Mouse (Mus musculus): Measurements from ENCODE around the gene Gpr183.

Gene Gpr183

GRCm38 (mm10) chr14:121931594-121931993 lies 33.4 kb downstream of the Gpr183 start:
- no peak for DNase-seq (ENCODE audit: low spot score in 2 of 2)

- no peak for DNase-seq (ENCODE audit: low spot score in 2 of 2)
Observed at GRCm38 (mm10) chr14:121930731-121931383, 34.1 kb downstream of the Gpr183 start.

DNA sequence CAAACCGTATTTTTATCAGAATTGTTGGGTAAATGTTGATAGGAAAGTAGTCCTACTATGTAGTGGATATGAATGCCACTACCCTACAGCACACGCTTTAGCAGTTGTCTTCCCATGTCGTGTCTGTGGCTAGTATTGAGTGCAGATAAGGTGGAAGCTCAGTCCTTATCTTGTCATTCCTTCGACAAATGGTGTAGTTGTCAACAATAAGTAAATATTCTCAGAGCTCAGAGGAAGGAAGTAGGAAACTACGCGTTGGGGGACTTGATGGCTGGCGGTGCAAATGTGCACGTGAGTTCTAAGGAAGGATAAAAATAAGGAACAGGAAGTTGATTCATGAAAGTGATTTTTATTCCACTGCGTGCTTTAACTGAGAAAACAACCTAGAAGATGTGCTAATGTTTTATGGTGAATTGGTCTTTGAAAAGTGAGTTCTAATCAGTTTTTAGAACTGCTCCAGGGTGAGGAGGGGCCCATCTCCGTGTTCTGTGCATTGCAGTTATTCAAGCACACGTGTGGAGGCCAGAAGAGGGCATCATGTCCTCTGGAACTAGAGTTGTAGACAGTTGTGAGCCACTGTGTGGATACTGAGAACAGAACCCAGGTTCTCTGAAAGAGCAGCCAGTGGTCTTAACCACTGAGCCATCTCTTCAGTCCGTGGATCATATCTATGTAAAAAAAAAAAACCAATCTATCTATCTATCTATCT lies 35.6 kb downstream of the Gpr183 start:
- no peak for DNase-seq (ENCODE audit: low spot score in 2 of 2)

GRCm38 (mm10) chr14:121928375-121929137 lies 36.4 kb downstream of the Gpr183 start:
- DNase-seq (ENCODE audit: low spot score in 2 of 2): peak; percentile 17 to 24

- DNase-seq (ENCODE audit: low spot score in 2 of 2): no peak
Observed at GRCm38 (mm10) chr14:121927451-121927850, 37.5 kb downstream of the Gpr183 start.

DNA sequence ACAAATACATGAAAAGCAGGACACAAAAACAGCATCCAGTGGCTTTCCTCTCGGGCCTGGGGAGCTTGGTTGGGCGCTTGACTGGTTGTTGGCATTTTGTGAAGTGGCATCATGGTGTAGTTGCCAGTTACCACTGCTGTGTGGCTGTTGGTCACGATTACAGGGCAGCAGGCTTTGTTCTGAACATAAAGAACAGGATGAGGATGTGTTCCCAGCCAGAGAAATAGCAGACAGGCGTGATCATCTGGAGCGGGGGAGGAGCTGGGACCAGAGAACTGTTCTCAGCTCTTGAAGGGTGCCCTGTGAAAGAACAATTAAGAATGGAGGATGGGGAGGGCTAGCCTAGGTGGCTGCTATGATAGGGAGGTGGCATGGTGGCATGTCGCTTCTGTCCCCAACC lies 38.1 kb downstream of the Gpr183 start:
- no peak for DNase-seq (ENCODE audit: low spot score in 2 of 2)

DNA sequence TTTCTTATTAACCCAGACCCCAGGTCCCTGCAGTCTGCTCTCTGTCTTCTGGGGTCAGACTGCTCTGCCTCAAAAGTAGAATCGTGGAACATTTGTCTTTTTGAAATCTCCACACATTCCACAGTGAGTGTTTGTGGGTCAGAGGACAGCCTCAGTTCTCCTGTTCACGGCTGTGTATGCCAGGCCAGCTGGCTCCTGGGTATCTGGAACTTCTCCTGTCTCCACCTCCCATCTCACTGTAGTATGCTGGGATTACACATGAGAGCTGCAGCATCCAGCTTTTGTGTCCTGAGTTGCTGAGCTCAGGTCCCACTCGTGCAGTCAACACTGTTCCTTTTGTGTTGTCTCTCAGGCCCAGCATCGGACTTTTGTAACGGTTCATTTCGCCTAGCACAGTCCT lies 40.1 kb downstream of the Gpr183 start:
- DNase-seq (ENCODE audit: low spot score in 2 of 2): no peak

- no peak for DNase-seq (ENCODE audit: low spot score in 2 of 2)
Observed at GRCm38 (mm10) chr14:121922731-121923130, 42.3 kb downstream of the Gpr183 start.

- DNase-seq (ENCODE audit: low spot score in 2 of 2): no peak
Observed at GRCm38 (mm10) chr14:121922016-121922415, 43.0 kb downstream of the Gpr183 start.

DNA sequence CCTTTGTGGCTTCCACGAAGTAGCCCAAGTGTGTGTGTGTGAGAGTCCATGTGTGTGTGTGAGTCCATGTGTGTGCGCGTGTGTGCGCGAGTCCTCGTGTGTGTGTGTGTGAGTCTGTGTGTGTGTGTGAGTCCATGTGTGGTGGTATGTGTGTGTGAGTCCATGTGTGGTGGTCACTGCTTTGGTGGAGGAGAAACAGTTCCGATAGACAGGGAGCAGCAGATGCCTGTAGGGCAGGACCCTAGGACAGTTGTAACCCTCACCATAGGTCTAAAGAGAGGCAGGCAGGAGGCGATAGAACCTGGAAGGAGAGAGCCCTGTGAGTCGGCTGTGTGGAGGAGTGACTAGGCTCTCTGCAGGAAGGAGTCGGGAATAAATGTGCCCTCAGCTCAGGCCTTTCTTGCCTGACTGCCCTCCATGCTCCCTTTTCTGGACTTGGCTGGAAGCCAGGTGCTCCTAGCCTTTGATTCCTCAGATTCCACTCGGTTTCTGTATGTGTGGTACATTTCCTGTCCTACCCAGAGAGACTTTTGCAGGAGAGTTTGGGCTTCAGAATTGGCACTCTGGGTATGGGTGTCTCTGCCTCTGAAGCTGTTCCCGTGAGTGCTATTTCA lies 44.4 kb downstream of the Gpr183 start:
- no peak for DNase-seq (ENCODE audit: low spot score in 2 of 2)

DNA sequence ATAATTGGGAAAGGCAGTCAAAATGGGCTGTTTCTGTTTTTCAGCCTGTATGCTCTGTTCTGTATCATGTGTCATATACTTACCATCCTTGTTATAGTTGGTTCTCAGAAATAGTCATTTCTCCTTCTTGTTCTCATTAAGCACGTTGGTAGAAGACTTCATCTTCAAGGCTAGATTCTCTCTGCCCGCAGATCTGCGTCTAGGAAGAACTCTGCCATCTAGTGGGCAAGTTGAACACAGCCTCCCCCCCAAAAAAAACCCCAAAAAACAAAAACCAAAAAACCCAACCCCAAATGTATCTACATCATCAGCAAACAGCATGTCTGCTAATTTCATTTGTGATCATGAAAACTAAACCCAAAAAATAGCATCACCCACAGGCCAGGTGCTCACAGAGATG lies 45.2 kb downstream of the Gpr183 start:
- DNase-seq (ENCODE audit: low spot score in 2 of 2): no peak

GRCm38 (mm10) chr14:121918266-121918665 lies 46.7 kb downstream of the Gpr183 start:
- DNase-seq (ENCODE audit: low spot score in 2 of 2): no peak

DNA sequence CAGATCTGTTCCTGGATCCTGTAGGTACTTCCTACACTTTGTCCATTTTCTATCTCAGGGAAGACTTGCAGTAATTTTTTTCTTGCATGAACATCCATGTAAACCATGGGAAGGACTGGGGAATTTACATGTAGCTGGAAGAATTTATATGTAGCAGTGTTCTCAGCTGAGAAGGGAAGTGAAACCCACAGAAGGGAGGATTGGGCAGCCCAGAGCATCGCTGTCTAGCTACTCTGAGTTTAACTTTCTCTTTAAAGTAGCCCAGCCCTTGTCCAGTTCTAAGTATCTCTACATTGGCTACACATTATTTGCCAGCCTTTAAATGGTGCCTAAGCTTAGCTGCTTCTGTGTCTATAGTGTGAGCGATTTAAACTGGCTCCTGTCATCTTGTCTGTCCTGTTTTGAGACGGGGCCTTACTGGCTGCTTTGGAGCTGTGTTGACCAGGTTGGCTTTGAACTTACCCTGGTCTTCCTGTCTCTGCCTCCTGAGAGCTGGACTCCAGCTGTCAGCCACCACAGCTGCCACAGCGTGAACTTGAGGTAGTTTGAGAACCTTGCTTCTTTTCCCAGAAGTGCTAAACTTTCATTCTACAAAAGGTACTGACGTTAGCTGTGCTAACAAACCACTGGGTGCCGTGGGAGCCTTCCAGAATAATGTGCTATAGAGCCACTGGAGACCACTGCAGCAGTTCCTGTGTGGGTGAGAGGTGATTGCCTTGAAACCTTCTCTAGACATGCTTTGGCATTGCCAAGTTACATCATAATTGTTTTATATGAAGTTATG lies 48.5 kb downstream of the Gpr183 start:
- no peak for DNase-seq (ENCODE audit: low spot score in 2 of 2)

- DNase-seq (ENCODE audit: low spot score in 2 of 2): no peak
Observed at GRCm38 (mm10) chr14:121915621-121916020, 49.4 kb downstream of the Gpr183 start, which contains the start of gene Gpr18. TSS of gene Gpr18 (minus strand) at chr14:121915781.

DNA sequence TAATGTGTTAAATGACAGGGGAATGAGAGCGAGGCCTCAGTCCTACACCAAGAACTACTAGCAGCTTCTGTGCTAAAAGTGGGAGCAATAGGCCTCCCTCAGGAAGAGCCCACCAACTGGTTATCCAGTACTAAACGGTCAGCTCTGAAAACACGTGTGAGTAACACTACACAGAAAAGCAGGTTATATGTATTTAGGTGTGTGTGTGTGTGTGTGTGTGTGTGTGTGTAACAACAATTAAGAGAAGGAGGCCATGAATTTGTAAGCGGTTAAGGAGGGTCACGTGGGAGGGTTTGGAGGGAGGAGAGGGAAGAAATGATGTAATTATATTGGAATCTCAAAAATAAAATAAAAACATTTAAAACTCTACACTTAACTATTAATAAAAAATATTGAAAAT lies 49.9 kb downstream of the Gpr183 start:
- no peak for DNase-seq (ENCODE audit: low spot score in 2 of 2)

DNA sequence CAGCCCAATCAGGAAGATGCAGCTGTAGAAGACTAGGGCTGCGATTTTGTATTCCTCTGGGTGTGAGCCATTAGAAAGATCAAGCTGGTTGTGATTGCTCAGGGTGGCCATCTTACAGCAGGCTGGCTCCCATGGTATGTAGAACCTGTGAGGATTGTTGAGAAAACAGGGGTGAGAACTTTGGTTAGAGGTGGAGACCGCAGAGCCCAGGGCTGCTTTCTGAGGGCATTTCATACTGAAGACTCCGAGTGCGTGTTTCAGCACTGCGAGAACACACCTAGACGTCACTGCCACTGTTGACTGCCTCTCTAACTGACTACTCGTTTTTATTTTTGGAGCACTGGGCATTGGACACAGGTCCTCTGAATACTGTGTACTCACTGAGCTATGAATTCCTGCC lies 52.5 kb downstream of the Gpr183 start:
- no peak for DNase-seq (ENCODE audit: low spot score in 2 of 2)

- DNase-seq (ENCODE audit: low spot score in 2 of 2): no peak
Observed at GRCm38 (mm10) chr14:121909868-121910267, 55.1 kb downstream of the Gpr183 start.

GRCm38 (mm10) chr14:121906992-121907681 lies 57.9 kb downstream of the Gpr183 start:
- no peak for DNase-seq (ENCODE audit: low spot score in 2 of 2)

- no peak for DNase-seq (ENCODE audit: low spot score in 2 of 2)
Observed at GRCm38 (mm10) chr14:121906341-121906991, 58.5 kb downstream of the Gpr183 start.

GRCm38 (mm10) chr14:121904754-121905153 lies 60.2 kb downstream of the Gpr183 start:
- DNase-seq (ENCODE audit: low spot score in 2 of 2): no peak
